In the genomic region with DNA sequence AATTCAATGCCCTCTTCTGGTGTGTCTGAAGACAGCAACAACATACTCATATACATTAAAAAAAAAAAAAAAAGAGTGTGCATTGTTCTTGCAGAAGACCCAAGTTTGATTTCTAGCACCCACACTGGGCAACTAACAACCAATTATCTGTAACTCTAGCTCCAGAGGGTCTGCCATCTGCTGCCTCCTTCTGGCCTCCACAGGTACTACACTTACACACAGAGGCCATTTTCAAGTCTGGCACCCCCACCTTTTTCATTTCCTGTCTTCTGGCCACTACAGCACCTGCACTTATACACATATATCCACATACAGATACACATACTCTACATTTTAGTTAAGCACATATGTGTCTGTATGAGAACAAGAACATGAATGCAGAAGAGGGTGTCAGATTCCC, we compare ENCODE assay signal across 13 mouse cellular contexts. TPM values are rescaled to one million over a fixed set of nuclear protein-coding genes. Genes with fewer than 3 reads are reported as not detected.
DNase-seq lines count a peak whose midpoint lies in the region; ATAC-seq and TF ChIP-seq lines count a peak whose summit lies in the region.
"Had no signal": no experiment of that assay in that cellular context is flagged by ENCODE, and none has a peak within 500 bp of the region (broad histone marks: within the 10 kb centered on the region; RNA-seq: fewer than 3 reads in every experiment).

No protein-coding gene starts in this region.

- H3K4me1 ChIP-seq in MEL (ENCODE audit: control insufficient read depth in 1 of 2, insufficient read depth in 2 of 2, low read length in 2 of 2), result peaks cover 15 to 20% of the 10 kb centered on the region in 2 experiments

- DNase-seq in layer of hippocampus, adult 2 months (ENCODE audit: low spot score in 2 of 2), result peak in 1 of 2 experiments; percentile 4
- no peak for DNase-seq in layer of hippocampus, adult 9-11 months
- peak; percentile 65 to 66 for DNase-seq in B cell, adult 2 months
- DNase-seq in MEL (ENCODE audit: low read depth, low spot score), result peak; percentile 53
- DNase-seq in cerebellum, postnatal 25 days, result no peak
- no peak for DNase-seq in cerebellum, adult 11 months
- no peak for DNase-seq in right cerebral cortex, adult 2 months (ENCODE audit: low spot score in 2 of 2)
- DNase-seq: gastrocnemius, postnatal 25 days; heart, postnatal 10 days; kidney, adult 18-20 months had no signal

- ATAC-seq in megakaryocyte-erythroid progenitor cell, adult 5-6 weeks (replicated peaks; ENCODE audit: low FRiP score, low TSS enrichment, poor library complexity, severe bottlenecking), result 0 out of 2 replicates have a peak, but pooled peaks have one; percentile 34
- ATAC-seq: midbrain, embryonic 16.5 days had no signal

- TF ChIP-seq POLR2A in MEL (IDR thresholded peaks at IDR 0.05; ENCODE audit: control insufficient read depth in 1 of 2, insufficient read depth in 1 of 2, low read depth in 1 of 2, low read length in 2 of 2, poor library complexity in 1 of 2), result no peak

- H3K9me3 ChIP-seq in MEL (replicated peaks; ENCODE audit: insufficient read depth, low read length), result no peaks in the 10 kb centered on the region
- H3K9me3 ChIP-seq: liver, embryonic 15.5 days had no signal

- TF ChIP-seq RAD21 in MEL (IDR thresholded peaks at IDR 0.05; ENCODE audit: low read depth, low read length), result peak; percentile 41

- H3K9ac ChIP-seq in MEL (ENCODE audit: control insufficient read depth, low read depth, low read length, poor library complexity, severe bottlenecking), result no peak overlapping the region
- H3K9ac ChIP-seq: liver, embryonic 15.5 days had no signal

- no peak overlapping the region for H3K27ac ChIP-seq in layer of hippocampus, adult 2 months
- H3K27ac ChIP-seq in MEL (ENCODE audit: control insufficient read depth, low read depth, low read length), result no peak overlapping the region
- H3K27ac ChIP-seq: liver, embryonic 15.5 days had no signal

- no peaks in the 10 kb centered on the region for H3K27me3 ChIP-seq in MEL (ENCODE audit: control insufficient read depth in 1 of 2, insufficient read depth in 2 of 2, low read length in 2 of 2)
- H3K27me3 ChIP-seq: liver, embryonic 15.5 days had no signal

- no peaks in the 10 kb centered on the region for H3K79me2 ChIP-seq in MEL (ENCODE audit: control insufficient read depth, insufficient read depth, low read length, poor library complexity)

- no peak overlapping the region for H3K4me3 ChIP-seq in layer of hippocampus, adult 2 months
- H3K4me3 ChIP-seq in MEL (ENCODE audit: control insufficient read depth in 1 of 2, insufficient read depth in 1 of 2, low read depth in 2 of 2, low read length in 2 of 2), result no peak overlapping the region
- H3K4me3 ChIP-seq: liver, embryonic 15.5 days had no signal

- no peak for TF ChIP-seq EP300 in MEL (IDR thresholded peaks at IDR 0.05; ENCODE audit: low read depth in 1 of 2, low read length in 2 of 2)

- peak; percentile 59 for TF ChIP-seq CTCF in layer of hippocampus, adult 2 months (conservative IDR thresholded peaks at IDR 0.05)
- TF ChIP-seq CTCF in MEL (IDR thresholded peaks at IDR 0.05 in 2 of 3, conservative IDR thresholded peaks at IDR 0.05 in 1 of 3; ENCODE audit: control insufficient read depth in 1 of 3, insufficient read depth in 1 of 3, low read depth in 2 of 3, low read length in 3 of 3, poor library complexity in 1 of 3, severe bottlenecking in 1 of 3), result peak; percentile 49 to 72 (median 65)

- peaks cover 2 to 17% of the 10 kb centered on the region in 2 experiments; a peak in 2 of 4 replicates for H3K36me3 ChIP-seq in MEL (ENCODE audit: control insufficient read depth in 1 of 2, insufficient read depth in 2 of 2, low read length in 2 of 2)
- H3K36me3 ChIP-seq: liver, embryonic 15.5 days had no signal

TF ChIP-seq in MEL, 35 proteins besides CTCF, POLR2A, EP300 and RAD21:
- TF ChIP-seq ZC3H11A (IDR thresholded peaks at IDR 0.05; ENCODE audit: low read depth, low read length) (peak; percentile 4; the same call in 1 of the 2 replicates), MAFK (IDR thresholded peaks at IDR 0.05; ENCODE audit: borderline replicate concordance, low read depth, low read length) (no peak), ZNF384 (IDR thresholded peaks at IDR 0.05; ENCODE audit: low read depth, low read length) (no peak; the same call in 1 of the 2 replicates), TCF12 (IDR thresholded peaks at IDR 0.05; ENCODE audit: low read depth, low read length) (0 out of 2 replicates have a peak, but pooled peaks have one; percentile 10), SMC3 (IDR thresholded peaks at IDR 0.05; ENCODE audit: low read depth, low read length) (peak; percentile 57)

RNA-seq across cellular contexts. Expression of a gene that starts 50.9 kb away (rescaled TPM):
- total RNA-seq in layer of hippocampus, adult 2 months (2021), result 100 to 1,000 TPM; 218 to 227 TPM
- total RNA-seq in MEL (2012; rRNA removed), result 0.88 and 1.2 TPM in 2 replicates
- polyA plus RNA-seq in MEL (2012; ENCODE audit: insufficient read depth in 1 of 2, insufficient read length in 2 of 2, low read depth in 1 of 2, low replicate concordance in 2 of 2, missing spikeins in 1 of 2), result 1 to 10 TPM in 1 of 2 experiments, not detected in 1; 1.1 TPM
- 0.72 and 1.2 TPM in 2 replicates for total RNA-seq in megakaryocyte-erythroid progenitor cell, adult 5-6 weeks (2014; fragmentation: Nextera tagmentation)
- 0.50 and 1.9 TPM in 2 replicates for total RNA-seq in megakaryocyte-erythroid progenitor cell, adult 5-6 weeks (2017)

Comparison
In these comparisons a context has a peak if more than half of its experiments do, and no peak if none do; other contexts are left out.
1. DNase-seq: peak in B cell, adult 2 months (2 of 2) and MEL (single experiment); none in layer of hippocampus, adult 9-11 months (single experiment), cerebellum, postnatal 25 days (0 of 2), cerebellum, adult 11 months (single experiment) and right cerebral cortex, adult 2 months (0 of 2).
2. RNA of a gene that starts 50.9 kb away (total RNA-seq): 218 to 227 TPM in layer of hippocampus, adult 2 months; 0.50 to 1.9 TPM in megakaryocyte-erythroid progenitor cell, adult 5-6 weeks and 0.88 to 1.2 TPM in MEL; every median in the first group is over 10 times any median in the second.